ENCODE assay signal across 9 mouse cellular contexts in genomic region chr4:89485981-89486531, GRCm38 (mm10).
A peak's percentile ranks its signal among the peaks of the same experiment; 100 is the strongest.
DNase-seq lines count a peak whose midpoint lies in the region; ATAC-seq and TF ChIP-seq lines count a peak whose summit lies in the region.
"Had no signal": no experiment of that assay in that cellular context is flagged by ENCODE, and none has a peak within 500 bp of the region (broad histone marks: within the 10 kb centered on the region; RNA-seq: fewer than 3 reads in every experiment).

No protein-coding gene starts in this region.

- no peak overlapping the region for H3K27ac ChIP-seq in heart, postnatal 0 days (ENCODE audit: low read depth)
- H3K27ac ChIP-seq in hindbrain, postnatal 0 days, result no peak overlapping the region
- H3K27ac ChIP-seq: lung, embryonic 15.5 days had no signal

- WGBS in heart, postnatal 0 days, result 51% methylated on average over 11 of the region's 11 CpGs
- WGBS in hindbrain, postnatal 0 days, result 51% methylated on average over 11 of the region's 11 CpGs

- no peak overlapping the region for H3K4me3 ChIP-seq in heart, postnatal 0 days (ENCODE audit: low read depth, low read length)
- H3K4me3 ChIP-seq in hindbrain, postnatal 0 days (ENCODE audit: low read length), result no peak overlapping the region
- H3K4me3 ChIP-seq: lung, embryonic 15.5 days had no signal

- DNase-seq in adrenal gland, adult 2 months, result peak; percentile 48
- no peak for DNase-seq in adrenal gland, adult 18-20 months (ENCODE audit: low spot score in 2 of 2)
- DNase-seq in CD4-positive helper T cell, adult 2 months (ENCODE audit: low read depth, low spot score), result peak; percentile 61
- no peak for DNase-seq in heart, postnatal 0 days (ENCODE audit: low spot score)
- peak; percentile 7 to 12 for DNase-seq in layer of hippocampus, postnatal 36 days
- DNase-seq in hindbrain, postnatal 0 days (ENCODE audit: low spot score), result no peak
- DNase-seq in cerebellum, postnatal 10 days, result no peak

- H3K36me3 ChIP-seq in heart, postnatal 0 days (replicated peaks; ENCODE audit: control insufficient read depth, insufficient read depth, low read length), result no peaks in the 10 kb centered on the region
- no peaks in the 10 kb centered on the region for H3K36me3 ChIP-seq in hindbrain, postnatal 0 days (ENCODE audit: insufficient read depth, low read length)
- H3K36me3 ChIP-seq: lung, embryonic 15.5 days had no signal

- no peak for TF ChIP-seq EP300 in heart, postnatal 0 days (IDR thresholded peaks at IDR 0.05; ENCODE audit: low read depth)

- no peak for TF ChIP-seq CTCF in heart, postnatal 0 days (IDR thresholded peaks at IDR 0.05; ENCODE audit: low read depth)
- TF ChIP-seq CTCF in hindbrain, postnatal 0 days (IDR thresholded peaks at IDR 0.05; ENCODE audit: low read depth), result no peak

- no peak overlapping the region for H3K4me2 ChIP-seq in heart, postnatal 0 days (ENCODE audit: low read depth, low read length)
- no peak overlapping the region for H3K4me2 ChIP-seq in hindbrain, postnatal 0 days (ENCODE audit: low read depth, low read length)
- H3K4me2 ChIP-seq: lung, embryonic 15.5 days had no signal

- no peaks in the 10 kb centered on the region for H3K9me3 ChIP-seq in heart, postnatal 0 days (replicated peaks; ENCODE audit: control insufficient read depth, low read length)
- H3K9me3 ChIP-seq in hindbrain, postnatal 0 days (ENCODE audit: low read length), result no peaks in the 10 kb centered on the region
- H3K9me3 ChIP-seq: lung, embryonic 15.5 days had no signal

- ATAC-seq in heart, postnatal 0 days (ENCODE audit: insufficient read depth, low read depth), result peak; percentile 44; the same call in 1 of the 2 replicates
- ATAC-seq in neutrophil, adult 5-6 weeks (ENCODE audit: extremely low read depth, insufficient number of reproducible peaks, low FRiP score, poor library complexity, severe bottlenecking), result peak; percentile 88
- no peak for ATAC-seq in hindbrain, postnatal 0 days

- no peak overlapping the region for H3K9ac ChIP-seq in heart, postnatal 0 days (replicated peaks; ENCODE audit: low read depth, low read length)
- no peak overlapping the region for H3K9ac ChIP-seq in hindbrain, postnatal 0 days (replicated peaks; ENCODE audit: low read length)
- H3K9ac ChIP-seq: lung, embryonic 15.5 days had no signal

- no peaks in the 10 kb centered on the region for H3K4me1 ChIP-seq in heart, postnatal 0 days (ENCODE audit: control insufficient read depth, insufficient read depth)
- H3K4me1 ChIP-seq in hindbrain, postnatal 0 days (ENCODE audit: insufficient read depth, low read length), result no peaks in the 10 kb centered on the region

- no peaks in the 10 kb centered on the region for H3K27me3 ChIP-seq in heart, postnatal 0 days (ENCODE audit: control insufficient read depth, insufficient read depth, low read length)
- H3K27me3 ChIP-seq in hindbrain, postnatal 0 days (ENCODE audit: insufficient read depth, low read length), result no peaks in the 10 kb centered on the region
- H3K27me3 ChIP-seq: lung, embryonic 15.5 days had no signal

Comparison
In these comparisons a context has a peak if more than half of its experiments do, and no peak if none do; other contexts are left out.
1. DNase-seq: peak in adrenal gland, adult 2 months (single experiment), CD4-positive helper T cell, adult 2 months (single experiment) and layer of hippocampus, postnatal 36 days (2 of 2); none in adrenal gland, adult 18-20 months (0 of 2), heart, postnatal 0 days (single experiment), hindbrain, postnatal 0 days (single experiment) and cerebellum, postnatal 10 days (0 of 2).